Mouse (Mus musculus): Measurements from ENCODE around the gene Igfals. TPM values are rescaled to one million over a fixed set of nuclear protein-coding genes. Genes with fewer than 3 reads are reported as not detected.

Igfals gene
- 50.6 and 77.3 TPM in 2 replicates for polyA plus RNA-seq (2012; rRNA removed)

- Histone ChIP-seq H3K4me3 (ENCODE audit: insufficient read depth, low read depth, low read length) (no peak within 1 kb of the TSS), H3K4me1 (ENCODE audit: control insufficient read depth, insufficient read depth, low read length) (peaks cover 5% of the 10 kb centered on the region; the same call in 1 of the 2 replicates), H3K27ac (ENCODE audit: insufficient read depth, low read depth, low read length) (no peak within 1 kb of the TSS), H3K36me3 (ENCODE audit: control insufficient read depth, insufficient read depth, low read length) (peaks cover 5% of the 10 kb centered on the region), H3K27me3 (replicated peaks; ENCODE audit: control insufficient read depth, insufficient read depth, low read length) (no peaks in the 10 kb centered on the region)
- DNase-seq, result no peak
- WGBS, result 92% methylated on average over 8 of the region's 8 CpGs
- TF ChIP-seq CTCF (conservative IDR thresholded peaks at IDR 0.05; ENCODE audit: insufficient read depth, insufficient read length, low read depth, low read length) (no peak), POLR2A (IDR thresholded peaks at IDR 0.05; ENCODE audit: low read depth, low read length) (no peak)
Observed at GRCm38 (mm10) chr17:24865776-24866175, at the start of gene Igfals. Igfals (plus strand) TSS chr17:24865997.

GRCm38 (mm10) chr17:24817503-24817902 lies 48.3 kb upstream of the Igfals start:
- TF ChIP-seq POLR2A (IDR thresholded peaks at IDR 0.05; ENCODE audit: low read depth, low read length), result no peak
- 0 out of 2 replicates have a peak, but pooled peaks have one; percentile 2 for TF ChIP-seq CTCF (conservative IDR thresholded peaks at IDR 0.05; ENCODE audit: insufficient read depth, insufficient read length, low read depth, low read length)
- H3K27ac ChIP-seq (ENCODE audit: insufficient read depth, low read depth, low read length), result no peak overlapping the region
- H3K4me3 ChIP-seq (ENCODE audit: insufficient read depth, low read depth, low read length), result no peak overlapping the region
- DNase-seq, result peak; percentile 36
- no peaks in the 10 kb centered on the region for H3K27me3 ChIP-seq (replicated peaks; ENCODE audit: control insufficient read depth, insufficient read depth, low read length)
- peaks cover 9% of the 10 kb centered on the region for H3K4me1 ChIP-seq (ENCODE audit: control insufficient read depth, insufficient read depth, low read length)
- H3K36me3 ChIP-seq (ENCODE audit: control insufficient read depth, insufficient read depth, low read length), result no peaks in the 10 kb centered on the region
- WGBS, result 36% methylated on average over 1 of the region's 1 CpGs

- peak; percentile 15 for DNase-seq
- Histone ChIP-seq H3K36me3 (ENCODE audit: control insufficient read depth, insufficient read depth, low read length) (no peaks in the 10 kb centered on the region), H3K4me1 (ENCODE audit: control insufficient read depth, insufficient read depth, low read length) (peaks cover 9% of the 10 kb centered on the region), H3K27me3 (replicated peaks; ENCODE audit: control insufficient read depth, insufficient read depth, low read length) (no peaks in the 10 kb centered on the region), H3K4me3 (ENCODE audit: insufficient read depth, low read depth, low read length) (no peak overlapping the region), H3K27ac (ENCODE audit: insufficient read depth, low read depth, low read length) (no peak overlapping the region)
- WGBS, result 62% methylated on average over 6 of the region's 6 CpGs
- no peak for TF ChIP-seq POLR2A (IDR thresholded peaks at IDR 0.05; ENCODE audit: low read depth, low read length)
- no peak for TF ChIP-seq CTCF (conservative IDR thresholded peaks at IDR 0.05; ENCODE audit: insufficient read depth, insufficient read length, low read depth, low read length)
Observed at GRCm38 (mm10) chr17:24818172-24818571, 47.6 kb upstream of the Igfals start.

GRCm38 (mm10) chr17:24819469-24819868 lies 46.3 kb upstream of the Igfals start:
- H3K27ac ChIP-seq (ENCODE audit: insufficient read depth, low read depth, low read length), result no peak overlapping the region
- TF ChIP-seq CTCF (conservative IDR thresholded peaks at IDR 0.05; ENCODE audit: insufficient read depth, insufficient read length, low read depth, low read length) (no peak), POLR2A (IDR thresholded peaks at IDR 0.05; ENCODE audit: low read depth, low read length) (no peak)
- H3K27me3 ChIP-seq (replicated peaks; ENCODE audit: control insufficient read depth, insufficient read depth, low read length), result no peaks in the 10 kb centered on the region
- no peak for DNase-seq
- H3K4me1 ChIP-seq (ENCODE audit: control insufficient read depth, insufficient read depth, low read length), result peaks cover 9% of the 10 kb centered on the region
- no peak overlapping the region for H3K4me3 ChIP-seq (ENCODE audit: insufficient read depth, low read depth, low read length)
- 65% methylated on average over 2 of the region's 2 CpGs for WGBS
- no peaks in the 10 kb centered on the region for H3K36me3 ChIP-seq (ENCODE audit: control insufficient read depth, insufficient read depth, low read length)

- DNase-seq, result peak; percentile 76
- no peaks in the 10 kb centered on the region for H3K27me3 ChIP-seq (replicated peaks; ENCODE audit: control insufficient read depth, insufficient read depth, low read length)
- no peaks in the 10 kb centered on the region for H3K36me3 ChIP-seq (ENCODE audit: control insufficient read depth, insufficient read depth, low read length)
- H3K4me3 ChIP-seq (ENCODE audit: insufficient read depth, low read depth, low read length), result no peak overlapping the region
- TF ChIP-seq POLR2A (IDR thresholded peaks at IDR 0.05; ENCODE audit: low read depth, low read length) (no peak), CTCF (conservative IDR thresholded peaks at IDR 0.05; ENCODE audit: insufficient read depth, insufficient read length, low read depth, low read length) (no peak)
- 21% methylated on average over 3 of the region's 3 CpGs for WGBS
- H3K4me1 ChIP-seq (ENCODE audit: control insufficient read depth, insufficient read depth, low read length), result peaks cover 9% of the 10 kb centered on the region
- peak overlapping the region; percentile 97 for H3K27ac ChIP-seq (ENCODE audit: insufficient read depth, low read depth, low read length)
Observed at GRCm38 (mm10) chr17:24821351-24822280, 44.2 kb upstream of the Igfals start.

GRCm38 (mm10) chr17:24839842-24840241 lies 26.0 kb upstream of the Igfals start, which contains the start of gene Hagh:
Hagh (plus strand) TSS chr17:24840143.
- no peak for DNase-seq
- H3K4me1 ChIP-seq (ENCODE audit: control insufficient read depth, insufficient read depth, low read length), result peaks cover 3% of the 10 kb centered on the region; the same call in 1 of the 2 replicates
- H3K27me3 ChIP-seq (replicated peaks; ENCODE audit: control insufficient read depth, insufficient read depth, low read length), result no peaks in the 10 kb centered on the region
- H3K27ac ChIP-seq (ENCODE audit: insufficient read depth, low read depth, low read length), result no peak within 1 kb of the TSS
- no peak within 1 kb of the TSS for H3K4me3 ChIP-seq (ENCODE audit: insufficient read depth, low read depth, low read length)
- H3K36me3 ChIP-seq (ENCODE audit: control insufficient read depth, insufficient read depth, low read length), result no peaks in the 10 kb centered on the region
- TF ChIP-seq CTCF (conservative IDR thresholded peaks at IDR 0.05; ENCODE audit: insufficient read depth, insufficient read length, low read depth, low read length) (no peak), POLR2A (IDR thresholded peaks at IDR 0.05; ENCODE audit: low read depth, low read length) (no peak)
- 65% methylated on average over 8 of the region's 8 CpGs for WGBS

- TF ChIP-seq POLR2A (IDR thresholded peaks at IDR 0.05; ENCODE audit: low read depth, low read length) (no peak), CTCF (conservative IDR thresholded peaks at IDR 0.05; ENCODE audit: insufficient read depth, insufficient read length, low read depth, low read length) (no peak)
- Histone ChIP-seq H3K27me3 (replicated peaks; ENCODE audit: control insufficient read depth, insufficient read depth, low read length) (no peaks in the 10 kb centered on the region), H3K36me3 (ENCODE audit: control insufficient read depth, insufficient read depth, low read length) (no peaks in the 10 kb centered on the region), H3K4me1 (ENCODE audit: control insufficient read depth, insufficient read depth, low read length) (peaks cover 3% of the 10 kb centered on the region; the same call in 1 of the 2 replicates), H3K27ac (ENCODE audit: insufficient read depth, low read depth, low read length) (no peak overlapping the region), H3K4me3 (ENCODE audit: insufficient read depth, low read depth, low read length) (no peak overlapping the region)
- no peak for DNase-seq
- WGBS, result 54% methylated on average over 5 of the region's 5 CpGs
Observed at GRCm38 (mm10) chr17:24840341-24840740, 25.5 kb upstream of the Igfals start.
